Mouse (Mus musculus): ENCODE results near the gene Poll. TPM values are rescaled to one million over a fixed set of nuclear protein-coding genes. Genes with fewer than 3 reads are reported as not detected.
A peak's percentile ranks its signal among the peaks of the same experiment; 100 is the strongest.

The Poll gene
- total RNA-seq, 2 experiments from 2014 or later, result 3.2 to 6.7 TPM

- ATAC-seq (ENCODE audit: poor library complexity, severe bottlenecking), result peak; percentile 86
Measured at GRCm38 (mm10) chr19:45537505-45537904, 22.8 kb downstream of the Poll start.

DNA sequence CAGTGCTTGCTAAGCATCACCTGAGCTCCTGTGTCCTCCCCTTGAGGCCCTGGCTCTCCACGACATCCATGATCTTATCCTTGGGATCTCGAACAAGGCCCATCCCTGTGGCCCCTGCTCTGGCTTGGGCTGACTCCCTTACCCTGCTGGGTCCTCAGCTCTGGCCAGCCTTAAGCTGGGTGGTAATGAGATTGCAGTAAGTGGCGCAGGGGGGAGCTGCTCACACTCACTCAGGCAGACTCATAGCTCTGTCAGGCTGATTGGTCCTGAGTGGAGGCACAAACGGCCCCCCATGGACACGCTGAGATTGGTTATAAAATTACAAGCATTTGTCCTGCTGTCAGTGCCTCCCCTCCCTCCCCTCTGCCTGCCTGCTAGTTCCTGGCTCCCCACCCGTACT is 24.4 kb downstream of the Poll start:
- ATAC-seq (ENCODE audit: poor library complexity, severe bottlenecking), result no peak

DNA sequence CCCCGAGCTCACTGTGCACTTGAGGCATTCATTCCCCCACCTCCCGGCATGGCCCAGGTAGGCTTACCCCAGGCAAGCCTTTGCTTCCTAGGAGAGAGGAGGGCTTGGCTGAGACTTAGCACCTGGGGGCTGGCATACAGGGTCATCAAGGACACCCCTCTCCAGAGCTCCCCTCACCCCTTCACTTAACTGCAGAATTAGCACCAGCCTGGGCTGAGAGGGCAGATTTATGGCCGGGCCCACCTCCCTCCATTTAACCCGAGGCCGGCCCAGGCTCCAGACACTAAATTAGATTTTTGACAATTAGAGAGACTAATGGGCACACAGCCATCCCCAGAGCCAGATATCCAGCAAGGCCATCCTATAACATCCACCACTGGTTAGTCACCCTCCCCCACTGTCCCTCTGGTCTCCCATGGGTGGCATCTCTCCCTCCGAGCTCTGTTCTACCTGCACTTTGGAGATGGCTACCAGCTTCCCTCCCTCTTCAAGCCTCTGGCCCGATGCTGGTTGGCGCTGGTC is 25.1 kb downstream of the Poll start:
- ATAC-seq (ENCODE audit: poor library complexity, severe bottlenecking), result no peak

DNA sequence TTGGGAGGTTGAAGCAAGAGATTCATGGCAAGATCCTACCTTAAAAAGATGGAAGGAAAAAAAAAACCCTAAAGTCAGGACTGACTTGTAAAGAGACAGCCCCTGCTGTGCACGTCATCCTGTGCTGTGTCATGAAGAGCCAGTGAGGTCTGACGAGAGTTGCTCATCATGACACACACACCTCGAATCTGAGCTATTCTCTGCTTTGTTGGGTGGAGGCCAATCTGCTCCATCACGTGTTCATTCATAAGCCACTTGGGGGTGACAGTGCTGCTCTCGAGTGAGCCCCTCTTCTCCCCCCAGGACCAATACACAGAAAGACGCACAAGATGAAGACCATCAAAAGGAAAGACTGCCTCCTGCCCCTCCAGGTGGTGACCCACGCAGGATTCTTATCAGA is 26.7 kb downstream of the Poll start:
- ATAC-seq (ENCODE audit: poor library complexity, severe bottlenecking), result no peak

GRCm38 (mm10) chr19:45531554-45531953 is 28.8 kb downstream of the Poll start:
- ATAC-seq (ENCODE audit: poor library complexity, severe bottlenecking), result no peak

GRCm38 (mm10) chr19:45530200-45530995 is 29.9 kb downstream of the Poll start:
- ATAC-seq (ENCODE audit: poor library complexity, severe bottlenecking), result peak; percentile 54

DNA sequence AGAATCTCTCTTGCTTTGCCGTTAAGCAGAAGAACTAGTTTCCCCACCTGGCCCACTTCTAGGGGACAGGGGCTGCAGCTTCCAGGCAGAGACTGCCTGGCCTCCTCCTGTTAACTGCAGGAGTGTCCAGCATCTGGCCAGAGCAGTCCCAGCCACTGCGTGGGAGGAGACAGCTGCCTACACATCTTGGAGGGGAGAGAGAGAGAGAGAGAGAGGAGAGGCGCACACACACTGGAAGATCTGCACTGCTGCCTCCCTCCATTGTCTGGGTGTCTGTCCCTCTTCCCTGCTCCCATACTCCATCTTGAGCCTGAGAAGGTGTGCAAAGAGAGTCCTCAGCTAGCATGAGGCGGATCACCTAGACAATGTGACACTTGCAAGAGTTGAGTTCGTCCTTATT is 31.0 kb downstream of the Poll start:
- ATAC-seq (ENCODE audit: poor library complexity, severe bottlenecking), result no peak

- peak; percentile 57 for ATAC-seq (ENCODE audit: poor library complexity, severe bottlenecking)
Measured at GRCm38 (mm10) chr19:45527931-45528534, 32.3 kb downstream of the Poll start.

GRCm38 (mm10) chr19:45527382-45527781 is 32.9 kb downstream of the Poll start:
- no peak for ATAC-seq (ENCODE audit: poor library complexity, severe bottlenecking)

GRCm38 (mm10) chr19:45516264-45516663 is 44.1 kb downstream of the Poll start:
- ATAC-seq (ENCODE audit: poor library complexity, severe bottlenecking), result no peak

DNA sequence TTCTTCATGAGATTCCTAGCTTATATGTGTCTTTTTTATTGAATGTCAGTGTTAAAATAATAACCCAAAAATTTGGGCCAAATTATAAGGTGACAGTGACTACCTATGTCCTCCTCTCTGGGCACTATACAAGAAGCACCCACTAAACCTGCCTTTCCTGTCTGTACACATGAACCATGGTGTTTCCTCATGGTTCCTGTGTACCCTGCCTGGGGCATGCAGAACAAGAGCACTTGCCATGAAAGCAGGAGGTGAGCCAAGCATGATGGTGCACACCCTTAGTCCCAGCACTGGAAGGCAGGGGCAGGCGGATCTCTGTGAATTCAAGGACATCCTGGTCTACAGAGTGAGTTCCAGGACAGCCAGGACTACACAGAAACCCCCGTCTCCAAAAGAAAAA is 45.0 kb downstream of the Poll start:
- no peak for ATAC-seq (ENCODE audit: poor library complexity, severe bottlenecking)

- ATAC-seq (ENCODE audit: poor library complexity, severe bottlenecking), result no peak
Measured at GRCm38 (mm10) chr19:45511406-45511805, 48.9 kb downstream of the Poll start.

DNA sequence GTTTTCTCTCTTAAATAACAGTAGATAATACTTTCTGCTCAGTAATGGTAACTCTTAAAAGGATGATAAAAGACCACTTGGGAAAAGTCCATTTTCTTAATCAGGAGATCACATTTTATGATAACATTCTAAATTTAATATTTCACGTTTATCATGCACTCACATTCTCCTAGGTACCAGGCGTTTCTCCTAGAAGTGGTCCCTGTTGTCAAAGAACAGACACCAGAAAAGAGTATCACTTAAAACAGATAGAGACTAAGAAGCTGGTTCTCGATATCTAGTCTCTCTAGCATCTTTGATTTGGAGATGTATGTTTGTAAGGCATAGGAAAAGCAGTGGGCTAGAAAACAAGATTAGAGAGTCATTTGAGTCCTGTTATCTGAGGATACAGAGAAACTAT is 49.7 kb downstream of the Poll start:
- ATAC-seq (ENCODE audit: poor library complexity, severe bottlenecking), result no peak

DNA sequence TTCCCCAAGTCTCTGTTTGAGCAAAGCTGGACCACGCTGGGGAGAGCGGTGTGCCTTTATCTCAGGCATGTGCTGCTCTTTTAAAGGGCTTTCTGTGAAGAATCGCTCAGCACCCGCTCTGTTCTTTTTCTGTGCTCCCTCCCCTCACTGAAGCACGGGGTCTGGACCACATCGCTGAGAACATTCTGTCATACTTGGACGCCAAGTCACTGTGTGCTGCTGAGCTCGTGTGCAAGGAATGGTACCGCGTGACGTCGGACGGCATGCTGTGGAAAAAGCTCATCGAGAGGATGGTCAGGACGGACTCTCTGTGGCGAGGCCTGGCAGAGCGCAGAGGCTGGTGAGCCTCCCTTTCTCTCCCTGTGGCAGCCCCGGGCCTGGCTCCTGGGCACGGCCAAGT is 52.8 kb downstream of the Poll start:
- ATAC-seq (ENCODE audit: poor library complexity, severe bottlenecking), result no peak

- ATAC-seq (ENCODE audit: poor library complexity, severe bottlenecking), result no peak
Measured at GRCm38 (mm10) chr19:45505446-45505845, 54.9 kb downstream of the Poll start.

Other genes starting within 250 kb of the Poll start
- gene Btrc, start 196.8 kb downstream of the Poll start, total RNA-seq (2015), result 5.7 and 14.8 TPM in 2 replicates
- 8.2 and 9.3 TPM in 2 replicates for gene Btrc, start 196.8 kb downstream of the Poll start, total RNA-seq (2017)
- 22.6 and 23.8 TPM in 2 replicates for gene Gm17018, start 84 bp upstream of the Poll start, total RNA-seq (2015)
- 13.5 and 15.3 TPM in 2 replicates for gene Gm17018, start 84 bp upstream of the Poll start, total RNA-seq (2017)
- gene Fbxw4, start 99.8 kb upstream of the Poll start, total RNA-seq (2015), result 40.2 and 41.0 TPM in 2 replicates
- gene Fbxw4, start 99.8 kb upstream of the Poll start, total RNA-seq (2017), result 58.0 and 58.1 TPM in 2 replicates
- gene Fgf8, start 182.4 kb upstream of the Poll start, total RNA-seq (2015), result not detected in 2 replicates
- not detected in 2 replicates for gene Fgf8, start 182.4 kb upstream of the Poll start, total RNA-seq (2017)
- 36.5 and 39.2 TPM in 2 replicates for gene Npm3, start 189.1 kb upstream of the Poll start, total RNA-seq (2015)
- 30.4 and 38.4 TPM in 2 replicates for gene Npm3, start 189.1 kb upstream of the Poll start, total RNA-seq (2017)
- gene Mgea5, start 223.3 kb upstream of the Poll start, total RNA-seq (2015), result 91.8 and 94.7 TPM in 2 replicates
- 157 and 170 TPM in 2 replicates for gene Mgea5, start 223.3 kb upstream of the Poll start, total RNA-seq (2017)